Mouse (Mus musculus): ENCODE measurements around the gene Psmd7. TPM values are rescaled to one million over a fixed set of nuclear protein-coding genes. Genes with fewer than 3 reads are reported as not detected.

The Psmd7 gene
- polyA plus RNA-seq (2015; fragmentation: Nextera tagmentation; extraction: Ambion mirVana), result 165 and 176 TPM in 2 replicates

GRCm38 (mm10) chr8:107587995-107588780 is at the start of gene Psmd7:
Gene Psmd7, minus strand, starts transcription at chr8:107588464.

MicroRNAs encoded within 50 kb of the gene (microRNA counts, 519-probe panel; counts per million panel counts)
- 3,483 counts per million, percentile 58 among the panel's probes with 10 or more counts for microRNA mmu-miR-140

Small RNA genes lying within 50 kb of the gene (microRNA-seq; reads per million reads assigned to microRNA genes)
- 2,539 reads per million, percentile 82 among the genes with 10 or more reads in this experiment for gene Mir140

Other genes starting within 250 kb of the Psmd7 start
- 20.9 and 21.1 TPM in 2 replicates for gene Nqo1, start 185.3 kb downstream of the Psmd7 start, polyA plus RNA-seq (2015; fragmentation: Nextera tagmentation; extraction: Ambion mirVana)
- 34.4 and 36.4 TPM in 2 replicates for gene Nob1, start 163.4 kb downstream of the Psmd7 start, polyA plus RNA-seq (2015; fragmentation: Nextera tagmentation; extraction: Ambion mirVana)
- gene Wwp2, start 152.1 kb downstream of the Psmd7 start, polyA plus RNA-seq (2015; fragmentation: Nextera tagmentation; extraction: Ambion mirVana), result 17.8 and 19.9 TPM in 2 replicates

Data from urinary bladder, postnatal 0 days (tissue).